Mouse (Mus musculus) Patski (cell line): ENCODE measurements at regions not wholly inside any gene's neighbourhood (a gene's known extent, or its start where the extent isn't known, plus 50 kb on each side); places are given as distances from the start of the nearest gene placed in this dataset.

Source experiments
- ATAC-seq: fragments of 100-300 bp; one replicate; pipeline ENCODE4 v1.8.0; 2021
- CTCF ChIA-PET: fragments of 350-600 bp; sonication (Branson Sonifier 250); formaldehyde crosslinking; loops from one replicate; lab custom pipeline; 2022; ENCODE audit warnings: inconsistent platforms; lab: Charles Lee
- POLR2A ChIA-PET: fragments of 350-600 bp; sonication (Branson Sonifier 250); formaldehyde crosslinking; loops from one replicate; lab custom pipeline; 2022; ENCODE audit warnings: antibody characterized with exemption, inconsistent platforms; lab: Charles Lee
- DNase-seq: peaks from one replicate; pipeline ENCODE4 v3.0.0-alpha.2; 2011; ENCODE audit warnings: low read depth, low spot score
- H3K27me3 ChIP-seq: fragments of 371-371 bp; one replicate; pipeline ENCODE4 v1.5.1; 2021
- CTCF ChIP-seq: fragments of 100-300 bp; IDR thresholded peaks from one replicate; pipeline ENCODE4 v1.5.1; 2021
- in situ Hi-C: fragments of 300-500 bp; cut with MboI; formaldehyde crosslinking; loops from 3 replicates; pipeline ENCODE4 v1.11.1; 2018; ENCODE audit warnings: low pct_unique_long_range_greater_than_20kb, mixed read lengths

- CTCF ChIA-PET: interaction anchor here (1.4 to 1.6 kb wide), 2 partner anchors 9 to 21 kb away, joined by 4 read pairs; no protein-coding TSS in a partner anchor
- peak; percentile 17 for ATAC-seq
- no peaks in the 10 kb centered on the region for H3K27me3 ChIP-seq
- no peak for TF ChIP-seq CTCF
- in situ Hi-C loops: no loop called here
- POLR2A ChIA-PET: interaction anchor here (0.6 to 1.2 kb wide), 2 partner anchors 9 to 189 kb away, joined by 3 read pairs; no protein-coding TSS in a partner anchor
- DNase-seq: no peak
Observed at GRCm38 (mm10) chr2:117018917-117019538, 102.1 kb upstream of the Spred1 start.

DNA sequence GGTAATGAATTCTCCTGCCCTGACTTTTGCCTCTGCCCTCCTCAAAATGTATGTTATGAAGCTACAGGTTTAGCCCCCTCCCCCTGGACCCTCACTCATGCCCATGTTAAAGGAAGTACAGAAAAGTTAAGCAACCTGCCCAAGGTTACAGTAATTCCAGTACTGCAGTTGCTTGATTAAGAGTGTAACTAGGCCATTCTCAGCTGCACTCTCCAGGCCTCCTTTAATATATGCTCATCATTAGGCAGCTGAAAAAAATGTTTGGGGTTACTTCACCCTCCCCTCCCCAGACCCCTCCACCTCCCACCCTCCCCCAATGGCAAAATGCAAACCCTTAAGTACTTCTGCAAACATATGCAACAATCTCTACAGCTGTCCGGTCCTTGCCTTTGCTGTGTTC is 101.6 kb upstream of the Spred1 start:
- no peak for TF ChIP-seq CTCF
- POLR2A ChIA-PET: interaction anchor here (0.6 to 1.2 kb wide), 2 partner anchors 8 to 190 kb away, joined by 3 read pairs; no protein-coding TSS in a partner anchor
- CTCF ChIA-PET: interaction anchor here (1.6 kb wide), 1 partner anchor 20 kb away, joined by 4 read pairs; no protein-coding TSS in a partner anchor
- H3K27me3 ChIP-seq: no peaks in the 10 kb centered on the region
- DNase-seq: no peak
- ATAC-seq: no peak
- in situ Hi-C loops: no loop called here

- POLR2A ChIA-PET: no interaction called here
- no peak for ATAC-seq
- no peak for TF ChIP-seq CTCF
- CTCF ChIA-PET: interaction anchor here (1.2 kb wide), 1 partner anchor 41 kb away, joined by 3 read pairs; no protein-coding TSS in a partner anchor
- DNase-seq: no peak
- H3K27me3 ChIP-seq: no peaks in the 10 kb centered on the region
- in situ Hi-C loops: no loop called here
Observed at GRCm38 (mm10) chr2:117021787-117022186, 99.4 kb upstream of the Spred1 start.

GRCm38 (mm10) chr2:117023436-117023835 is 97.7 kb upstream of the Spred1 start:
- no peaks in the 10 kb centered on the region for H3K27me3 ChIP-seq
- TF ChIP-seq CTCF: no peak
- in situ Hi-C loops: no loop called here
- ATAC-seq (no peak), DNase-seq (no peak)
- ChIA-PET POLR2A (no interaction called here), CTCF (no interaction called here)

DNA sequence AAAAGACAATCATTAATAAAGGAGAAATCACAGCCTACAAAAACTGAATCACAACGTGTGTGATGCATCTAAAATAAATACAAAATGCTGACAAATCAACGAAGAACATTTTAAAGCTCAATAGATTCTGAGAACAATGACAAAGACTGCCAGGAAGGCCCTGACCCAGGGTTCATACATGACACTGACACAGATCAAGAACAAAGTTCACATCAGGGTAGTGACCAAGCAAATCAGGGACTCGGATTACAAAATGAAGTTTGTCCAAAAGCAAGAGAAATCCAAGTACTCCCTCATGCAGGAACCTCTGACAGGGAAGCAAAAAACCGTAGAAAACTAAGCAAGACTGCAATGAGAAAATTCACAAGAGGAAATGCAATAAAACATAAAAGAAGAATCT is 94.1 kb upstream of the Spred1 start:
- TF ChIP-seq CTCF: no peak
- in situ Hi-C loops: no loop called here
- ChIA-PET POLR2A (no interaction called here), CTCF (interaction anchor here (0.6 kb wide), 1 partner anchor 391 kb away, joined by 3 read pairs; no protein-coding TSS in a partner anchor)
- ATAC-seq (no peak), DNase-seq (no peak)
- no peaks in the 10 kb centered on the region for H3K27me3 ChIP-seq

- DNase-seq (no peak), ATAC-seq (no peak)
- no peak for TF ChIP-seq CTCF
- POLR2A ChIA-PET: interaction anchor here (0.8 kb wide), 1 partner anchor 36 kb away, joined by 3 read pairs; no protein-coding TSS in a partner anchor
- H3K27me3 ChIP-seq: no peaks in the 10 kb centered on the region
- CTCF ChIA-PET: interaction anchor here (1.2 to 1.4 kb wide), 2 partner anchors 11 to 14 kb away, joined by 3 read pairs; no protein-coding TSS in a partner anchor
- in situ Hi-C loops: no loop called here
Observed at GRCm38 (mm10) chr2:117028771-117029170, 92.4 kb upstream of the Spred1 start.

DNA sequence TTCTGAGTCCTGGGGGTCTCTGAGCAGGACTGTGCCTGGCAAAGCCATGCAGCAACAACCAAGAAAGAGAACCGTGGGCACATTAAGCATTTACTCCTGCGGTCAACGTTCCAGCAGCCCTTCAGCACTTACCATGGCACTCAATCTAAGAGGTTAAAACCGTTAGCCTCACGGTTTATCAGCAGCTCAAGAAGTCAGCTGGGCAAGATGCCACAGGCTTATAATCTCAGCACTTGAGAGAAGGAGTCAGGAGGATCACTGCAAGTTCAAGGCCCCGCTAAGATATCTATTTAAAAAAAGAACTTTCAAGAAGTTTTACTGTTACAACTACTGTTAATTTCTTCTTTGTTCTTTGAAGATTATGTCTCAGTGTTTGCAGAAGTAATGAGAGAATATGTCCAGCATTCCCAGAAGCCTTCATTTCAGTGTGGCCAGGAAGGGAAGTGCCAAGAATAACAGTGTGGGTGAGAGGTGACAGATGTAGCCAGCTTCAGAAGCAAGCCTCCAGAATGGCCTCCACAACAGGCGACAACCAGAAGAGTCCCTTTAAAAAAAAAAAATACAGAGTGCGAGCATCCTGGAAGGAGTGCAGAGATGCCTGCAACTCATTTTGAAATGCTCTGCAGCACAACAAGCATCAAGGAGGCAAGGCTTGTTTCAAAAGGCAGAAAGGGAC is 84.8 kb upstream of the Spred1 start:
- no peaks in the 10 kb centered on the region for H3K27me3 ChIP-seq
- DNase-seq: no peak
- no peak for ATAC-seq
- TF ChIP-seq CTCF: no peak
- POLR2A ChIA-PET: interaction anchor here (0.5 kb wide), 1 partner anchor 130 kb away, joined by 3 read pairs; no protein-coding TSS in a partner anchor
- in situ Hi-C loops: no loop called here
- CTCF ChIA-PET: interaction anchor here (1.1 to 1.6 kb wide), 3 partner anchors 26 to 58 kb away, joined by 3 to 4 read pairs (median 3); no protein-coding TSS in a partner anchor

DNA sequence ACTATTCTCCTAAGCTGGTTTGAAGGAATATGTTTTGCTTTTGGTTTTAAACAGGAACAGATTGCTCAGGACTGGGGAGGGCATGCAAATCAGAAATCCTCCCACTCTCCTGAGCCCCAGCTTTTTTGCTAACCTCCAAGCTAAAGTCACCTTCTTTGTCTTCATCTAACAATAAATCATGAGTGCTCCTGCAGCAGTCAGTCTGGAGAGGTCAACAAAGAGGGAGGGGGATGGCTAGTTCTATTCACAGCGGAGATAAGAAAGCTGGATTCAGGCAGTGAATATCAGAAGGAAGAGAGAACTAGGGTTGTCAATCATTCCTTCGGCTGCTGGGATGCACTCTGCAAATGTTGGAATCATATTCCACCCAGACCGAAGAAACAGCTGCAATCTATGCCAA is 81.0 kb upstream of the Spred1 start:
- no peak for TF ChIP-seq CTCF
- DNase-seq: no peak
- in situ Hi-C loops: no loop called here
- ATAC-seq: no peak
- no peaks in the 10 kb centered on the region for H3K27me3 ChIP-seq
- ChIA-PET CTCF (interaction anchor here (0.9 to 1.2 kb wide), 3 partner anchors 12 to 21 kb away, joined by 3 to 4 read pairs (median 4); no protein-coding TSS in a partner anchor), POLR2A (no interaction called here)

- ATAC-seq: no peak
- in situ Hi-C loops: no loop called here
- CTCF ChIA-PET: interaction anchor here (1.2 to 1.9 kb wide), 2 partner anchors 15 to 30 kb away, joined by 3 to 4 read pairs; no protein-coding TSS in a partner anchor
- DNase-seq: no peak
- no peaks in the 10 kb centered on the region for H3K27me3 ChIP-seq
- TF ChIP-seq CTCF: no peak
- POLR2A ChIA-PET: no interaction called here
Observed at GRCm38 (mm10) chr2:117043831-117044230, 77.3 kb upstream of the Spred1 start.

GRCm38 (mm10) chr2:117048290-117048730 is 72.9 kb upstream of the Spred1 start:
- in situ Hi-C loops: no loop called here
- ATAC-seq: peak; percentile 65
- POLR2A ChIA-PET: interaction anchor here (1.0 kb wide), 1 partner anchor 69 kb away, joined by 3 read pairs; no protein-coding TSS in a partner anchor
- CTCF ChIA-PET: interaction anchor here (1.2 kb wide), 1 partner anchor 14 kb away, joined by 3 read pairs; no protein-coding TSS in a partner anchor
- no peak for TF ChIP-seq CTCF
- no peaks in the 10 kb centered on the region for H3K27me3 ChIP-seq
- peak; percentile 38 for DNase-seq
